Mouse (Mus musculus): ENCODE results near the gene Urgcp.

DNA sequence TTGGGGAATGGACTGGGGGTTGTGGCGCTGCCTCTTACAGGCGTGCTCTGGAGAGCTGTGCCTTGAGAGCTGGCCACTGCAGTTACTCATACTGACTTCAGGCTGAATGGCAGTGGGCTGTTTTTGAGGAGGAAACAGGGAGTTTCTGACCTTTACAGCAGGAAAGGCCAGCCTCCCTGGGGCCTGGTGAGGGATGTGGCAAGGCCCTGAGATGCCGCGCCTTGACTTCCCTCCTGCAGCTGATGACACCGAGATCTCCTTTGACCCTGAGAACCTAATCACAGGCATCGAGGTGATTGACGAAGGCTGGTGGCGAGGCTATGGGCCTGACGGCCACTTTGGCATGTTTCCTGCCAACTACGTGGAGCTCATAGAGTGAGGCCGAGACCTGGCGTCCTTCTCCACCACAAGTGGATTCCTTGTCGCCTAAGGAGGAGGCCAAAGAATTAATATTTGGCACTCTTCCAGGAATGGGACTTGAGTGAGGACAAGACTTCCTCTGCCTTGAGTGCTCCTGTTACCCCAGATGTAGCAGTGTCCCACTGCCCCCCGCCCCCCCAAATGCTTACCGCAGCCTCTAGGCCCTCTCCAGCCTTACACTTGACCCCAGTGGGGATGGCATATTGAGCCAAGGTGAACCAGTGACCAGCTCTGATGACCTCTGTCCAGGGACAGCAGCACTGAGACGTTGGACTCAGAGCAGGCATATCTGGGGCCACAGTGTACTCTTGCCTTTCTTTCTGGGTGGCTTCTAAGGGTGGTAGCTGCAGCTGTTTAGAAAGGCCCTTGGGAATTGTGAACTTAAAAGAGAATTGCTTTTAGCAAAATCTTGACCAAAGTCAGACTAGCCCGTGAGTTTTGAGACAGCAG is 37.7 kb upstream of the Urgcp start:
- TF ChIP-seq CTCF (conservative IDR thresholded peaks at IDR 0.05; ENCODE audit: insufficient read depth, insufficient read length, low read depth, low read length) (no peak), POLR2A (IDR thresholded peaks at IDR 0.05; ENCODE audit: low read depth, low read length) (no peak)

Data from kidney, adult 2 months (tissue).